Mouse (Mus musculus) macrophage (primary cell): ENCODE measurements around the gene Prrx1. TPM values are rescaled to one million over a fixed set of nuclear protein-coding genes. Genes with fewer than 3 reads are reported as not detected.

Experiments
- H3K27ac ChIP-seq: fragments of 350-480 bp; formaldehyde crosslinking; 2 replicates; pipeline ENCODE4 v1.9.0; 2021
- H3K36me3 ChIP-seq: fragments of 350-480 bp; formaldehyde crosslinking; 2 replicates; pipeline ENCODE4 v1.9.0; 2021; ENCODE audit errors: inconsistent target
- H3K4me3 ChIP-seq: fragments of 350-480 bp; formaldehyde crosslinking; 2 replicates; pipeline ENCODE4 v1.9.0; 2021; ENCODE audit errors: inconsistent target
- H3K79me2 ChIP-seq: fragments of 350-480 bp; formaldehyde crosslinking; 2 replicates; pipeline ENCODE4 v1.9.0; 2021; ENCODE audit errors: inconsistent target
- WGBS: methylation state at CpG from one replicate; pipeline ENCODE4 v1.1.7; 2026; ENCODE audit warnings: inconsistent platforms; ENCODE audit not compliant: missing documents; 5-methylcytosine and 5-hydroxymethylcytosine counted together
- polyA plus RNA-seq: library from polyadenylated mRNA; stranded (reverse); fragments of 250-400 nt; gene quantifications from 3 replicates; pipeline ENCODE4 v1.2.4, GENCODE M21; 2018; ENCODE audit warnings: inconsistent platforms

The Prrx1 gene
- polyA plus RNA-seq, 1 experiment from 2014 or later, result 0.04 TPM

- Histone ChIP-seq H3K4me3 (no peak overlapping the region), H3K27ac (no peak overlapping the region), H3K79me2 (no peaks in the 10 kb centered on the region), H3K36me3 (no peaks in the 10 kb centered on the region)
- 51% methylated on average over 6 of the region's 6 CpGs for WGBS
These were observed 11.2 kb downstream of the Prrx1 start for GRCm38 (mm10) chr1:163302292-163302691.

- no peaks in the 10 kb centered on the region for H3K36me3 ChIP-seq
- H3K79me2 ChIP-seq, result no peaks in the 10 kb centered on the region
- H3K4me3 ChIP-seq, result no peak overlapping the region
- WGBS, result 86% methylated on average over 4 of the region's 4 CpGs
- no peak overlapping the region for H3K27ac ChIP-seq
These were observed 20.4 kb downstream of the Prrx1 start for GRCm38 (mm10) chr1:163293152-163293551.

DNA sequence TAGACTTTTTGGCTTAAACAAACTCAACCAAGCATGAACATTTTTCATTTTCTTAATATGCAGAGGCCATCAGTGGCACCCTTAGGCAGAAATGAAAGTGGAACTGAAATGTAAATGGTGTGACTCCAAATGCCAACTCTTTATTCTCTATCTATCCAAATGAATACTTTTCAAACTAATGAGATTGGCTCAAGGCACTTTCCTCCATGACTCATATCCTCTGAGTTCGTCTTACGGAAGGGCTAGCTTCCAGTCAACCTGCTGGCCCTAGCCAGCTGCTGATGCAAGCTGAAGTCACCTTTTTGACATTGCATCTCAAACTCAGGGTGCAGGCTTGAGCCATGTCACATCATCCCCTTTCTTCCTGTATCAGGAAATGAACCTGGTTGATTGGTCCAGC, 21.6 kb downstream of the Prrx1 start:
- H3K27ac ChIP-seq, result no peak overlapping the region
- 42% methylated on average over 2 of the region's 2 CpGs for WGBS
- no peaks in the 10 kb centered on the region for H3K36me3 ChIP-seq
- no peaks in the 10 kb centered on the region for H3K79me2 ChIP-seq
- no peak overlapping the region for H3K4me3 ChIP-seq

DNA sequence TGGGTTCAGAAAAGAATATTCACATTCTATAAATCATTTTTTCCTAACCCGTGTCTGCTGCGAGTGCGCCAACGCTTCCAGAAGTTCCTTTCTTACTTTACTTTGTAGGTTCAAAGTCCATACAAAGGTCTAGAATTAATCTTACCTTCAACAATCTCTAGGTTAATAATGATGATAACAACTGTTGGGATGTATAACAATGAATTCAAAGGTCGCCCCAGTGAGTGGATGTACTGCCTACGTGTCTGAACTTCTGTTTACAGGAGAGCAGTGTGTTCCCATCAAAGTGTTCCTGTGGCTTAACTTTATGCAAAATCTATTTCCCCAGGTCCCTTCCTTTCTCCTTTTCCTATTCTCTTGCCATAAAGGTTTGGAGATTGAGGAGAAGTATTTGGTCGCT, 24.4 kb downstream of the Prrx1 start:
- H3K4me3 ChIP-seq, result no peak overlapping the region
- H3K36me3 ChIP-seq, result no peaks in the 10 kb centered on the region
- WGBS, result 97% methylated on average over 7 of the region's 7 CpGs
- no peaks in the 10 kb centered on the region for H3K79me2 ChIP-seq
- no peak overlapping the region for H3K27ac ChIP-seq

DNA sequence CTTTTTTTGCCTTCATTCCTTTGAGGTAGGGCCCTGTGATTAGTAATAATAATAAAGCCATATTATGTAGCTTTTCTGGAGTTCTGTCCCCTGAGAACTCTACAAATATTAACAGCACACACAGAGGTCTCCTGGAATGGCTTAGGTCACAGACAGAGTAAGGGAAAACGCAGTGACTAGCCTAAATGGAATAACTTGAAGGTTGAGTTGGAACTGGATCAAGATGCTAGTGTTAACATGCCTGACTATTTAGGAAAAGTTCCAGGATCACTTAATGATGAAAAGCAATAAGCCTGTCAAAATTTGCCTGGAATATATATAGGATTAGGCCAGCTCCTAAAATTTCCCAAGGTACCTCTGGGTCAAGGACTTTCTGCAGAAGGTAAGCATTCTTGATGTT, 28.0 kb downstream of the Prrx1 start:
- Histone ChIP-seq H3K27ac (no peak overlapping the region), H3K4me3 (no peak overlapping the region), H3K36me3 (no peaks in the 10 kb centered on the region), H3K79me2 (no peaks in the 10 kb centered on the region)
- 85% methylated on average over 1 of the region's 1 CpGs for WGBS

- 90% methylated on average over 3 of the region's 3 CpGs for WGBS
- Histone ChIP-seq H3K27ac (no peak overlapping the region), H3K36me3 (no peaks in the 10 kb centered on the region), H3K4me3 (no peak overlapping the region), H3K79me2 (no peaks in the 10 kb centered on the region)
These were observed 28.4 kb downstream of the Prrx1 start for GRCm38 (mm10) chr1:163285136-163285535.

GRCm38 (mm10) chr1:163283980-163284635, 29.4 kb downstream of the Prrx1 start:
- no peaks in the 10 kb centered on the region for H3K36me3 ChIP-seq
- no peak overlapping the region for H3K27ac ChIP-seq
- H3K79me2 ChIP-seq, result no peaks in the 10 kb centered on the region
- WGBS, result 34% methylated on average over 9 of the region's 9 CpGs
- no peak overlapping the region for H3K4me3 ChIP-seq

GRCm38 (mm10) chr1:163281450-163282198, 31.9 kb downstream of the Prrx1 start:
- Histone ChIP-seq H3K79me2 (no peaks in the 10 kb centered on the region), H3K4me3 (no peak overlapping the region), H3K36me3 (no peaks in the 10 kb centered on the region), H3K27ac (no peak overlapping the region)
- WGBS, result 79% methylated on average over 7 of the region's 7 CpGs

DNA sequence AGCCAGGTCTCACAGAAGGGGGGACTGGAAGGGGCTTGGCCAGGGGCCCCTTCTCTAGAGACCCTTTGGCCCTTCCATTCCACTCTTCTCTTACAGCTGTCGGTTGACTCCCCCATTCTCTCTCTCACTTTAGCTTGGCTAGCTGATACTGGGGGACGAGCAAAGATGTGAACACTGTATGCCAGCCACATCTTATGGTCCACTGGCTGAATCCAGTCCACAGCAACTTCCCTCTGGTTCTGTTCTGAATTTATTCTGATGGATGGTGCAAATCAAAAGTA, 32.7 kb downstream of the Prrx1 start:
- Histone ChIP-seq H3K36me3 (no peaks in the 10 kb centered on the region), H3K27ac (no peak overlapping the region), H3K4me3 (no peak overlapping the region), H3K79me2 (no peaks in the 10 kb centered on the region)
- 100% methylated on average over 2 of the region's 2 CpGs for WGBS

DNA sequence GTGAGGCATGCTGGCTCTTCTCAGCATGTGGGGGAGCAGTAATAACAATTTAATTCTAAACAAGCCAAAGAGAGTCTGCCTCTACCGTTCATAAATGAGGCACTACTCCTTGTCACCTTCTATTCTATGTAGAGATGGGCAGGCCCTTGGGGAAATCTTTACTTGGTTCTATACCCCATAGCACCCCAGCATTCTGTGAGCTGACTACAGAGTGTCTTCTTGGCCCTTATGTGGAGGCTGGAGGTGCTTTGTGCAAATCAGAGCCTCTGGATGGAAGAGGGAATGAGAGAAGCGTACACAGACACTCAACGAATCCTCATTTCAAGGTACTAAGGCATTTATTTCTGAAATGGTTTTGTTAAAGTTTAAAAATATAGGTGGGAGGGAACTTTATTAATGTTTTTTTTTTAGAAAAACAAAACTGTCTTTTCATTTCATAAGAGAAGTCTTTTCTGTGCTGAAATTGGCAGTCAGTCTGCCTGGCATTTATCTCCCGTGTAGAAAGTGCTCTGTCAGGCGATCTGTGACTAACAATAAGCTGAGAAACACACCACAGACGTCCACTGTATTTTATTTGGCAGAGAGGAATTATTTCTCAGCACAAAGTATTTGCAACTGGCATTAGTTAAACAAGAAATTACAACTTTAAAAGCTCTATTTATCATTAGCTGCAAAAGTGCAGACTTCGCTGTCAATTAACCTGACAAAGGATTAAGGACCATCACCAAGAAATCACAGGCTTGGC, 33.2 kb downstream of the Prrx1 start:
- Histone ChIP-seq H3K4me3 (no peak overlapping the region), H3K27ac (no peak overlapping the region), H3K36me3 (no peaks in the 10 kb centered on the region), H3K79me2 (no peaks in the 10 kb centered on the region)
- WGBS, result 83% methylated on average over 7 of the region's 7 CpGs

DNA sequence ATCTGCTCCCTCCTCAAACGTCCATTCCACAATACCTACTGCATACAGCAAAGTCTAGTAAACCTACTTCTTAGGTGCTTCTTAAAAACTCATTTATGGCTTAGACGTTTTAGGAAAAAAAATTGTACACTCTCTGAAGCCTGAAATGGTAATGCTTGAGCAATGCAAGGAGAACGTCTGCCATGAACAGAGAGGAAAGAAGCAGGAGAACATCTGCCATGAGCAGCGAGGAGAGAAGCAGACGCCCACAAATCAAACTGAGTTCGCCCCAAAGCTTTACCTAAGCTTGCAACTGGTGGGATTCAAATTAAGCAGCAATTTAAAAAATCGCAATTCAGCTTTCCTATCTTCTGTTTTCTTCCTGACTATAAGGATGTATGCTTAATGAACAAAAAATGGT, 36.4 kb downstream of the Prrx1 start:
- no peaks in the 10 kb centered on the region for H3K36me3 ChIP-seq
- WGBS, result 91% methylated on average over 7 of the region's 7 CpGs
- H3K4me3 ChIP-seq, result no peak overlapping the region
- H3K27ac ChIP-seq, result no peak overlapping the region
- H3K79me2 ChIP-seq, result no peaks in the 10 kb centered on the region

- 84% methylated on average over 3 of the region's 3 CpGs for WGBS
- H3K79me2 ChIP-seq, result no peaks in the 10 kb centered on the region
These were observed 38.6 kb downstream of the Prrx1 start for GRCm38 (mm10) chr1:163274919-163275318.

GRCm38 (mm10) chr1:163273132-163273531, 40.4 kb downstream of the Prrx1 start:
- Histone ChIP-seq H3K36me3 (no peaks in the 10 kb centered on the region), H3K27ac (no peak overlapping the region), H3K79me2 (no peaks in the 10 kb centered on the region), H3K4me3 (no peak overlapping the region)
- 69% methylated on average over 3 of the region's 3 CpGs for WGBS

More at GRCm38 (mm10) chr1:163274919-163275318, 38.6 kb downstream of the Prrx1 start:
- Histone ChIP-seq H3K4me3 (no peak overlapping the region), H3K27ac (no peak overlapping the region), H3K36me3 (no peaks in the 10 kb centered on the region)

DNA sequence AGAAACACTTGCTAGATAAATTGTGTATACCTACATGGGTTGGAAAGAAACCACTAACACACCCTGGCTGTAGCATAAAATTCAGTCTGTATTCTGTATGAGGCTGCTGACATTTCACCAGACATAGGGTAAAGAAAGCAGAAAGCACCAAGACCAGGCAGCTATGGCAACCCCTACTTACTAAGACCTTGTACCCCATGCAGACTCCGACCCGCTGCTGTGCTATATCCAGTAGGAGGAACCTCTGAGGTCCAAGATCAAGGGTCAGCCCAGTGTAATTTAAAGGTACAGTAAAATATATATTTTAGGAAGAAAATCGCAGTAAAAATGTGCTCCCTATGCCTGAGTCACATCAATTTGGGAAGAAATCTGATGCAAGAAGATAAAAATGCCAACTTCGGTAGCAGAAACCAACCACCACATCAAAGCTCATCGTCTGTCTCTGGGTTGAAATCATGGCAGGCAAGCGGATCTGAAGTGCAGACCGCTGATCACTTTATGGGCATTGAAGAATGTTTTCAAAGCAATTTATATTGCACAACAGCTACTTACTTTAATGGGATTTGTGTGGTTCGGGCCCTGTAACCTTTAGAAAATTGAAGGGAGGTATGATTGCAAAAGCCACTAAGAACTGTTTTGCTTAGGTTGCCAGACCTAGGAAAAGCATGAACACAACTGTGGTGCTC, 46.5 kb downstream of the Prrx1 start:
- Histone ChIP-seq H3K27ac (no peak overlapping the region), H3K4me3 (no peak overlapping the region), H3K79me2 (no peaks in the 10 kb centered on the region), H3K36me3 (no peaks in the 10 kb centered on the region)
- WGBS, result 97% methylated on average over 7 of the region's 8 CpGs

DNA sequence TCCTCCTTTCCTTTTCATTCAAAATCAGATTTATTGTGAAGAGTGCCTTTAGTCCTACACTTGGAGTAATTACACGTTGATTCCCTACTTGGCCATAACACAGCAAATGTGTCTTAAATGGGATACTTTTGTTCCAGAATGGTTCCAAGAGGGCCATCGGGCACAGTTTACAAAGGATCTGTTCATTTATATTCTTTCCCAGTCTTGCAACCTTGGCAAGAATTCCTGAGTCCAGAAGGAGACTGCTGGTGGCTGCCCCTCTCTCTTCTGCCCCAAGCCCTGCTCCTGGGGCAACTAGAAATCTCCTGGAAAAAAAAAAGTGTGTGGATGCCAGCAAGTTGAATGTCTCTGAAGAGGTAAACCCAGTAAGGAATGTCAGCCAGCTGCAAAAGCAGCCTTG, 56.2 kb downstream of the Prrx1 start:
- Histone ChIP-seq H3K27ac (no peak overlapping the region), H3K4me3 (no peak overlapping the region), H3K36me3 (no peaks in the 10 kb centered on the region), H3K79me2 (no peaks in the 10 kb centered on the region)
- 85% methylated on average over 2 of the region's 2 CpGs for WGBS
